Mouse (Mus musculus): ENCODE measurements around the gene Adgrb3.

- TF ChIP-seq CTCF (conservative IDR thresholded peaks at IDR 0.05; ENCODE audit: insufficient read depth, insufficient read length, low read depth, low read length) = no peak
- TF ChIP-seq POLR2A (IDR thresholded peaks at IDR 0.05; ENCODE audit: low read depth, low read length) = no peak
These were observed 697.2 kb downstream of the Adgrb3 start for GRCm38 (mm10) chr1:25132150-25132824.

Measured in kidney, adult 2 months (tissue).